Mouse (Mus musculus) layer of hippocampus, adult 11-12 months (tissue): ENCODE results near the gene Ugt1a10.
"Not testable (repeated sequence)": the region's sequence is repeated elsewhere in the genome, so short reads cannot be mapped to it uniquely, and the experiment has no call there.

ENCODE experiments used
- DNase-seq: peaks from one replicate; pipeline ENCODE4 v3.0.0; 2022; ENCODE audit warnings: low spot score

Ugt1a10 gene

DNA sequence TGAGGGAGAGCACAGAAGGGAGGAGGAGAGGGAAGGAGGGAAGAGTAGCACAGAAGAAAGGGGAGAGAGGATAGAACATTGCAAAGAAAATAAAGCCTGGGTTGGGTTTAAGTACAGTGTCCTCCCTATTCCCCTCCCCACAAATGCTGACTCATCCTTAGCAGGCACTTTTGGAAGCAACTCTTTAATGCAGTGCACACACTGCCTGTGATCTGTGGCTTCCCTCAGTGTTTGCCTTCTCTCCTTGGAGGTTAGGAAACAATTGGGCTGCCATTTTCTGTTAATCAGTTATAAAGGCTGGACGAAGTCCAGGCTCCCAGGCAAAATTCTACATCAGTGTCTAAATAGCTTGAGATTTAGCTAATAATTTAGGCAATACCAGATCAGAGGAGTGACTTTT is 85.3 kb downstream of the Ugt1a10 start:
- DNase-seq: not testable (repeated sequence)

DNA sequence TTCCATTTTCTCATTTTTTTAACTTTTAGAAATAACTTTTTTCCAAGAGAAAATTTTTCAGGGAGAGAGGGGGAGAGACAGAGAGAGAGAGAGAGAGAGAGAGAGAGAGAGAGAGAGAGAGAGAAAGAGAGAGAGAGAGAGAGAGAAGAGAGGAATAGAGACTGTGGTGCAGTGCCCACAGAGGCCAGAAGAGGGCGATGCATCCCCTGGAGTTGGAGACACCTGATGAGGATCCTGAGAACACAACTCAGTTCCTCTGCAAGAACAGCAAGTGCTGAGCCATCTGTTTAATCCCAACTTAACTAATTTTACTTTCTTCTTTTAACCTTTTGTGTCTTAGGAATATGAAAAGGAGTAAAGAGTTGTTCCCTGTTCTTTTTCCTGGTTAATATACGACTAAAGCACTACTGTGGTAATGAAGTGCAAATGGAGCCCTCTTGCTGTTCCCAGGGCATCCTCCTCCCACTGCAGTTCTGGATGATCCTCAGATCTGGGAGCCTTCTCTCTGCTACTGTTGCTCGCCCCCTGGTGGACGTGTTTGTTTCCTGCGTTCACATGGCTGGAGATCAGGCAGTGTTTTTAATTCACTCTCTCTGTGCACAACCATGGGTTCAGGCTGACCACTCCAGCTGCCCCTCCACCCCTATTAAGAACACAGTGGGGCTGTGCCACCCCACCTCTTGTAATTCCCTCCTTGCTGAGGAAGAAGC is 88.9 kb downstream of the Ugt1a10 start:
- DNase-seq: peak; percentile 46

DNA sequence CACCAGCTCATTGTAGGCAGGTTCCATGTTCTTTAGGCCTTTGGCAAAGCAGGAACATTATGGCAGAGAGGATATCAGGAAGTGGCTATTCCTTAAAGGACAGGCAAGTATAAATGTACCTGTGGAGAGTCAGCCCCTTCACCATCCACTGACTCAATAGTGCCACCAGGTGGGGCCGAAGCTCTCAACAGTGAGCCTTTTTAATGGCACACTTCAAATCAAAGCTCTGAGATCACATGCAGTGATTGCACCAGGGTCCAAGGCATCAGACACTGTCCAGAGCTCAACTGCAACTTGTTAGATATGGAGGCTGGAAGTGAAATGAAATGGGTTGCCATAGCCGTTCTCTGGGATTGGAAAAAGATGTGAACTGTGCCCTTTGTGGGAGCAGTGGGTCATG is 90.1 kb downstream of the Ugt1a10 start:
- not testable (repeated sequence) for DNase-seq

DNA sequence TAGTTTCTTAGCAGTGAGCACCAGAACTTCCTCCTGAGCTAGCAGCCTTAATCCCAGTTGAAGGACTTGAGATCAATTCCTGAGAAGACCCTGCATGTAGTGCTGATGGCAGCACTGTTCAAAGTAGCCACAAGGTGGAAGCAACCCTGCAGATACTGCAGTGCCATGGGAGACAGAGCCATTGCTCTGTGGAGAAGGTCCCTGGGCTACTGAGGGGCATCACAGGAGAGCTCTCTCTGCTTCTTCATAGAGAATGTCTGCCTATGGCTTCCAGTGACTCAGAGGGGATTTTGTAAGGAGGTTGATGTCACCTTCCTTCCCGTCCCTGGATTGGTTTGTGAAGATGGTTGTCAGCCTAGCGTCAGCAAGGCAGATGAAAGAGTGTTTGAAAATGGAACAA is 94.9 kb downstream of the Ugt1a10 start:
- not testable (repeated sequence) for DNase-seq

DNA sequence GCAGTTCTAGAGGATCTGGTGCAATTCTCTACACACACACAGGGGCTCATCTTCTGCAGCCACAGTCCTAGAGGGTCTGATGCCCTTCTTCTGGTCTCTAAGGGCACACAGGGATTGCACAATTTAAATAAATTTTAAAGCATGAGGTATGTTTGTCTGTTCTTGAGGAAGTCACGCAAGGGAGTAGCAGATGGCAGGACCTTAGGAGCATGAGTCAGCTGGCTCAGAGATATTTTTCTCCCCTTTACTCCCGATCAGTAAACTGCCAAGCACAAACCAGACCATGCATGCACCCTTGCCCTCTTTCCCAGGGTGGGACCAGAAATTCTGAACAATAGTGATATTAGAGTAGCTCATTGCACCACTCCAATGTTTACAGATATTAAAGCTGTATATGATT is 103.2 kb downstream of the Ugt1a10 start:
- no peak for DNase-seq

GRCm38 (mm10) chr1:88165711-88166110 is 110.5 kb downstream of the Ugt1a10 start, which contains the start of gene Ugt1a5:
TSS of gene Ugt1a5 (plus strand) at chr1:88166012.
- DNase-seq: no peak

DNA sequence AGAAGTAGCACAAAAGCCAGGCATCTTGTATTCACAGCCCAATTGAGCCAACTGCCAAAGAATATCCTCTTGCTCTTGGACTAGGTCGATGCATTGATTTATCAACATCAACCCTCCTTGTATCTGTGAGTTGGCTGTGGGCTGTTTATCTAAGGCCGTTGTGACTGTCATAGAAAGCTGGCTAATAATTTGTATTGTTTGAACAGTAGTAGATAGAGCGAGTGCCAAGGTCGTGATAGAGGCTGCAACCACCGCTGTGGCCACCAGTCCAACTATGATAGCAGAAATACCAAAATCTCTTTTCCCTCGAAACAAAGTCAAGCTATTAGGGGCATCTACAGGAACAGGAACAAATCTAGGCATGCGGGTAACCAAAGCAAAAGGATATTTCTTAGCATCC is 117.0 kb downstream of the Ugt1a10 start:
- not testable (repeated sequence) for DNase-seq

DNA sequence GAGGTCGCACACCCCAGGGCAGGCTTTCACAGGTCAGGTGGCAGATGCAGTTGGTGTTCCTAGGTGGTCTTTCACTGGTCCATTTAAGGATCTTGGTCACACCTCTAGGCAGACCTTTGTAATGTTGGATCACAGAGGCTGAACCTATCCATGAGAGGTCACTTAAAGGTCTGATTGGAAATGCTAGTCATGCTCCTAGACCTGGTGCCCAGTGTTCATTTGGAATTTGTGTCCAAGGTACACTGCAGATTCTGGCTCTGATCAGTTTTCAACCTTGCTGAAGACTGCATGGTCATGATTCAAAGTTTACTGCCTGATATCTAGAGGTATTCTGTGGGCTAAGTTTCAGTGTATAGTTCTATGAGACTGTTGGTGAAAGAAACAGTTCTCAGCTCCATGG is 124.5 kb downstream of the Ugt1a10 start:
- no peak for DNase-seq

GRCm38 (mm10) chr1:88186325-88186935 is 131.2 kb downstream of the Ugt1a10 start:
- no peak for DNase-seq

DNA sequence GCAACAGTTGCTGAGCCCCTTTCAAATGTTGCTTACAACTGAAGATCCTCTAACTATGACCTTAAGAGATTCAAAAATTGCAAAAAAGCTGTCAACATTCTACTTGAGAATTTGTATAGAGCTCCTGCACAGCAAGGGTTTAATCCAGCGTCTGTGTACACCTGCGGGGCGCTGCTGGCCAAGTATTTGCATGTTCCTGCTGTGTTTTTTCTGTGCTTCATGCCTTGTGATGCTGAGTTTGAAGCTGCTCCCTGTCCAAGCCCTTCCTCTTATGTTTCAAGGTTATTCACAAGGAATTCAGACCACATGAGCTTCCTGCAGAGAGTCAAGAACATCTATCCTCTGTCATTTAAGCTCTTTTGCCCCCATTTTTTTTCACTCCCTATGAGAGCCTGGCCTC is 136.9 kb downstream of the Ugt1a10 start:
- DNase-seq: no peak

DNA sequence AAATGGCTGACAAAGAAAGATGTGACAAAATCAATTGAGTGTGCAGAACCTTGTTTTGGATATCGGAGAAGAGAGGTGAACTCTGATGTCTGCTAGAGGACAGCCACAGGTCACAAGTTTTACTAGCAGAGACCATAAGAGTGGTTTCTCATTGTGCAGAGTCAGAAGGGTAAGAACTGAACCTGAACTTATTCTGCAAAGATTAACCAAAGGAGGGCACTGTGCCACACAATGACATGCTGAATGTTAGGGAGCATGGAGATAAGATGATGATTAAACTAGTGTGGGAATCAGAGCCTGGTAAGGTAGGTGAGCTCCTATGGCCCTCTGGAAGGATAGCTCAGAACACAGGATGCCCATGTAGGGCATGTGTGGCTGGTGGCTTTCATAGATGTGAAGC is 140.5 kb downstream of the Ugt1a10 start:
- no peak for DNase-seq

DNA sequence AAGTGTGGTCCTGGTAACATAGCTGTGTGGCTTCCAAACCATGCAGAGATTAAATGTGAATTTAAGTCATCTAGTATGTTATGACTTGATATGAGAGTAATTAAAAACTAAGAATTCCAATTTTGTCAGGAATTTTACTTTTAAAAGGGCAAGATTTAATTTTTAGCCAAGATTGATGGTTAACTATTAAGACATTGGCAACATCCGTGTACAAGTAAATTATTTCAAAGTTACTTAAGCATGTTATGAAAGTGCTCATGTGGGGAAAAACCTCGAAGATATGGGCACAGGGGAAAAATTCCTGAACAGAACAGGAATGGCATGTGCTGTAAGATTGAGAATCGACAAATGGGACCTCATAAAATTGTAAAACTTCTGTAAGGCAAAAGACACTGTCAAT is 142.3 kb downstream of the Ugt1a10 start:
- DNase-seq: no peak

DNA sequence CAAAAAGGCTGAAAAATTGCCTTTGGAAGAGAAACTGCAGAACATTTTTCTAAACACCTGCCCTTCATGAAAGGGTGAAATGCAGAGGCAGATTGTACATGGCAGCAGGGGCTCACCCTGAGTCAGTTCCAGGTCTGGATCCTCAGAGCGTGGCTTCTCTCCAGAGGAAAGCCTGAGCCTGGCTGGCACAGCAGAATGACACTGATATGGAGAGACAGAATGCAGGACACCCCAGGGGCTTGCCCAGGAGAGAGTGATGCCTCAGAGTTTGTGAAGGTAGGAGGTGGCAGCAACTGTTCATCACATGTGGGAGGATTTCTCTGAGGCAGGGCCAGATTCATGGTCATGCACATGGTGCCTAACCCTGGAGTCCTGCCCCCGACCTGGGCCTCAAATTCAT is 144.8 kb downstream of the Ugt1a10 start:
- DNase-seq: no peak

DNA sequence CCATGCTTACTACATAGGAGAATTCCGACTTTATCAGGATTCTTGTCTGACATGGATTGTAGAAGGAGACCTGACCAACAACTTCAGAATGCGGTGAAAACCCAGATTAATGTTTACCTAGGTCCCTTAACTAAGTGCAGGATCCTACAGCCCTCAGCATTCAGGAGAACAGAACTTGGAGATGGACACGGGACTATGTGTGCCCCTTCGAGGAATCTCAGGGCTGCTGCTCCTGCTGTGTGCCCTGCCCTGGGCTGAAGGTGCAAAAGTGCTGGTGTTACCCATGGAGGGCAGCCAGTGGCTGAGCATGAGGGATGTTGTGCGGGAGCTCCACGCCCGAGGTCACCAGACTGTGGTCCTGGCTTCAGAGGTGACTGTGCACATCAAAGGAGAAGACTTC is 145.3 kb downstream of the Ugt1a10 start, which contains the start of gene Ugt1a2:
Gene Ugt1a2, plus strand, starts transcription at position 146 of the 400 bp plus-strand sequence.
- no peak for DNase-seq

DNA sequence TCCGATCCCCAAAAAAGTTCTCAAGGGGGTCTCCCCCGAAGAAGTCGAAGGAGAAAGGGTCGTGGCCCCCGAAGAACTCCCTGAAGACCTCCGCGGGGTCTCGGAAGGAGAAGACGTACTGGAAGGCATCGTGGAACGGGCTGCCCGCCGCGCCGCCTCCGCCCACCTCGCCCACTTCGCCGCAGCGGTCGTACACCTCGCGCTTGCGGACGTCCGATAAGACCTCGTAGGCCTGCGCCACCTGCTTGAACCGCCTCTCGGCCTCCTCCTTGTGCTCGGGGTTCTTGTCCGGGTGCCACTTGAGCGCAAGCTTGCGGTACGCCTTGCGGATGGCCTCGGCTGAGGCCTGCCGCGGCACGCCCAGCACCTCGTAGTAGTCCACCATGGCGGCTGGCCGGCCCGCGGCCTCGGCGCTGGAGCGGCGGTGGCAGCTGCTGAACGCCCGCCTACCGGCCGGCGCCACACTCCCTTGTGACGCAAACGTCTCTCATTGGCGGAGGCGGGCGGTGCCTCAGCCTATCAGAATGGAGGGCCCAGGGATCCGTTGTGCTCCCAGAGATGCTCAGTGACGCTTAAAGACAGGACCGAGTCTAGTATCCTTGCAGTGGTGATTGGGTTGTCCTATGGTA is 150.2 kb downstream of the Ugt1a10 start, which contains the start of gene Dnajb3:
Gene Dnajb3, minus strand, starts transcription at position 489 of the 629 bp plus-strand sequence.
- DNase-seq: peak; percentile 82

DNA sequence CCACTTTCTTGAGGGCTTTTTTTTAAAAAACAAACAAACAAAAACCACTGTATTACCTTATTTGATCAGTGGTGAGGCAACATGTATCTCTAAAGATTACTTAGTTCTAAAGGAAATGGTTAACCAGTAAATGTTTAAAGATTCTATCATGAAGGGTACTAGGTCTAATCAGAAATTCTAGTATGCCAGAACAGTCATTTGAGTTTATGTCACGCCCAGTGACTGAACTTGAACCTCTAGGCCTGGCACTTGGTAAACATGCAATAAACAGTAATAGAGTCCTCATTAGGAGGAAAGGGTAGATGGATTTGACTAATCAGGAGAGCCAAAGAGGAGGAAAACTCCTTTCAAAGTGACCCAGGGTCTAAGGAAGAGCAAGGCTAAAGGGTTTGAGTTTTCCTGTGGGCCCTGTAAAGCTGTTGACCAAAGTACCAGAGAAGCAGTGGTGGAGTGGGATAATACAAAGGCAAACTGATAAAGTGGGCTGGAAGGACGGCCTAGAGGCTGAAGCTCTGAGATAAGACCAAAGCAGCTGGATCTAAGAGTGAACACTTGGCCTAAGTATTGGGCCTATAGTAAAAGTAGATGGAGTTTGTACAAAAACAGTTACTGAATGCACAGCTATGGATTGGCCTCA is 151.8 kb downstream of the Ugt1a10 start:
- no peak for DNase-seq

DNA sequence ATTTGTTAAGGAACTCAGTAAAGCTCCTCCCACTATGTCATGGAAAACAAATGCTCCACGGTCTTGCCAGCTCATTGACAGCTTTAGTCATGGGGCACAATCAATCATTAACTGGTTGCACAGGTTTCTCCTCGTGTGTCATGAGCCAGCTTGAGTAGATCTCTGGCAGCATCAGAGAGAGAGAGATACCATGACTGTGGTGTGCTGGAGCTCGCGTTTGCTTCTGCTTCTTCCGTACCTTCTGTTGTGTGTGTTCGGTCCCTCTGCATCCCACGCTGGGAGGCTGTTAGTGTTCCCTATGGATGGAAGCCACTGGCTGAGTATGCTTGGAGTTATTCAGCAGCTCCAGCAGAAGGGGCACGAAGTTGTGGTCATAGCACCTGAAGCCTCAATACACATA is 156.6 kb downstream of the Ugt1a10 start, which contains the start of gene Ugt1a1:
Gene Ugt1a1, plus strand, starts transcription at position 148 of the 400 bp plus-strand sequence.
- DNase-seq: no peak

DNA sequence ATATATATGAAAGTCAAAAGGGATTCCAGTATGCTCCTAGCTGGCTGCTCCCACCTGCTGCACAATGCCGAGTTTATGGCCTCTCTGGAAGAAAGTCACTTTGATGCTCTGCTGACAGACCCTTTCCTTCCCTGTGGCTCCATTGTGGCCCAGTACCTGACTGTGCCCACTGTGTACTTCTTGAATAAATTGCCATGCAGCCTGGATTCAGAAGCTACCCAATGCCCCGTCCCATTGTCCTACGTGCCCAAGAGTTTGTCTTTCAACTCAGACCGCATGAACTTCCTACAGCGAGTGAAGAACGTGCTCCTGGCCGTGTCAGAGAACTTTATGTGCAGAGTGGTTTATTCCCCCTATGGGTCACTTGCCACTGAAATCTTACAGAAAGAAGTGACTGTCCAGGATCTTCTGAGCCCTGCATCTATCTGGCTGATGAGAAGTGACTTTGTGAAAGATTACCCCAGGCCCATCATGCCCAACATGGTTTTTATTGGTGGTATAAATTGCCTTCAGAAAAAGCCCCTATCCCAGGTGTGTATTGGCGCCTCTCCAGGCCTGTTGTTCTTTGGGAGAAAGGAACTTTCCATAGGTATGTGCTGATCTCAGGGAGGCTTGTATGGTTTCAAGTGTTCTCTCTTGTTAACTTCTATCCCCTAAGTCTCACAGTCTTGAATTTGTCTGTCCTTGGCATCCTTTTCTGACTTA is 157.3 kb downstream of the Ugt1a10 start:
- DNase-seq: no peak

DNA sequence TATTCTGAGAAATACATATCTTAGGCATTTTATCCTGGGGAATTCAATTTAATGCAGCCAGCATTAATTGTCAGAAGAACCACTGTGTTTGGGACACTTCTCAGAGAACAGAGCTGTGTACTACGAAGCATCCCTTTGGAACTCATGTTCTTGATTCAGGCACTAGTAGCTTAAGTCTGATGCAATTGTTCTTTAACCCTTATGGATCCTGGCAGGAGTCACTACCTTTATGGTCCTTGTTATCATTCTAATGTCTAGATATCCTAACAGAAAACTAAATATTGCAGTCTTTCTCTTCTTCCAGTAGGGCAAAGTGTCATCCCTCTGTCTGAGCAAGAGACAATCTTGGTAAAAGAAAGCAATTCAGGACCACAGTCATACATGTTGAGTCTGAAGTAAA is 157.9 kb downstream of the Ugt1a10 start:
- no peak for DNase-seq

GRCm38 (mm10) chr1:88213766-88214461 is 158.7 kb downstream of the Ugt1a10 start:
- DNase-seq: no peak

DNA sequence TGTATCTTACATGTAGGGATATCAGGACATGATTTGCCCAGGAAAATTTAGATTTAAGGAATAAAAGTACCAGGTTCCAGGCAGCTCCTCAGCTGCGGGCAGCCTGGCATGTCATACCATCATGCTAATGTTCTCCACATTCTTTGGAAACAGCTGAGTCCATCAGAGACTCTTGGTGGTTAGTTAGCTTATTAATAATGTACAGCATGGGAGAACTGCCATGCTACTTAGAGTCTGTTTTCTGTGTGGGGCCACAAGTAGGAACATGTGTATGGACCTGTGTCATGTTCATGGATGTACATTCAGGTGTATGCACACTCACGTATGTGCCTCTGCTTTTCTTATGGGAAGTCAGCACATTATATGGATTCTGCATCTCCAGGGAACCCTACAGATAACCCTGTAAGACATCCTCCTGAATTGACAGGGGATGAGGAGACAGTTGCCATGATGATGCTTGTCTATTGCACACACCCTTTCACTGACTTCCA is 159.3 kb downstream of the Ugt1a10 start:
- DNase-seq: no peak
